Mouse (Mus musculus) right cerebral cortex, postnatal 4 days (tissue): Measurements from ENCODE around the gene Islr.
"Not testable (repeated sequence)": the region's sequence is repeated elsewhere in the genome, so short reads cannot be mapped to it uniquely, and the experiment has no call there.

ENCODE experiments used
- DNase-seq: peaks from one replicate; pipeline ENCODE4 v3.0.0-alpha.2; 2022

Islr gene

GRCm38 (mm10) chr9:58203516-58204447, at the start of gene Islr, which contains the start of gene Islr2:
Gene Islr (minus strand): TSS chr9:58204306.
Gene Islr2 (minus strand): TSS chr9:58204319.
- peak; percentile 68 for DNase-seq

GRCm38 (mm10) chr9:58253805-58254122, 49.7 kb upstream of the Islr start:
- not testable (repeated sequence) for DNase-seq

- peak; percentile 86 for DNase-seq
Measured at GRCm38 (mm10) chr9:58253033-58253804, 49.1 kb upstream of the Islr start, which contains the start of gene Stoml1. Gene Stoml1 (plus strand): TSS chr9:58253164.

GRCm38 (mm10) chr9:58250730-58251129, 46.6 kb upstream of the Islr start:
- not testable (repeated sequence) for DNase-seq

GRCm38 (mm10) chr9:58250322-58250721, 46.2 kb upstream of the Islr start:
- no peak for DNase-seq

- DNase-seq = peak; percentile 47
Measured at GRCm38 (mm10) chr9:58249592-58250192, 45.6 kb upstream of the Islr start, which contains the start of gene Pml. Gene Pml (minus strand): TSS chr9:58249786.

GRCm38 (mm10) chr9:58248746-58249413, 44.8 kb upstream of the Islr start:
- no peak for DNase-seq

- peak; percentile 80 for DNase-seq
Measured at GRCm38 (mm10) chr9:58247064-58247759, 43.1 kb upstream of the Islr start.

- DNase-seq = no peak
Measured at GRCm38 (mm10) chr9:58246083-58246591, 42.0 kb upstream of the Islr start.

GRCm38 (mm10) chr9:58243696-58244095, 39.6 kb upstream of the Islr start:
- DNase-seq = no peak

GRCm38 (mm10) chr9:58242696-58243095, 38.6 kb upstream of the Islr start:
- DNase-seq = no peak

GRCm38 (mm10) chr9:58241780-58242485, 37.8 kb upstream of the Islr start:
- no peak for DNase-seq

GRCm38 (mm10) chr9:58234502-58235015, 30.5 kb upstream of the Islr start:
- DNase-seq = no peak

- no peak for DNase-seq
Measured at GRCm38 (mm10) chr9:58232374-58232773, 28.3 kb upstream of the Islr start.

GRCm38 (mm10) chr9:58231746-58232145, 27.6 kb upstream of the Islr start:
- no peak for DNase-seq

GRCm38 (mm10) chr9:58228777-58229466, 24.8 kb upstream of the Islr start:
- no peak for DNase-seq

GRCm38 (mm10) chr9:58225915-58226913, 22.1 kb upstream of the Islr start:
- no peak for DNase-seq

- DNase-seq = no peak
Measured at GRCm38 (mm10) chr9:58224356-58224755, 20.2 kb upstream of the Islr start.
